Mouse (Mus musculus) heart, embryonic 16.5 days (tissue): ENCODE measurements around the gene Myl6. TPM values are rescaled to one million over a fixed set of nuclear protein-coding genes. Genes with fewer than 3 reads are reported as not detected.
A peak's percentile ranks its signal among the peaks of the same experiment; 100 is the strongest.
"Not testable (repeated sequence)": the region's sequence is repeated elsewhere in the genome, so short reads cannot be mapped to it uniquely, and the experiment has no call there.

Source experiments
- ATAC-seq: fragments of 200-750 bp; cut with Nextera tagmentation; replicated peaks from 2 replicates; pipeline ENCODE4 v1.8.0; 2017; ENCODE audit warnings: moderate number of reproducible peaks; ENCODE audit not compliant: insufficient read depth, low FRiP score; ENCODE audit errors: extremely low read depth
- H3K27ac ChIP-seq: fragments of 300-500 bp; sonication (generic); 2 replicates; pipeline ENCODE4 v1.5.1; 2014; ENCODE audit warnings: mild to moderate bottlenecking, low read length, control low read depth, moderate library complexity
- H3K27me3 ChIP-seq: fragments of 300-500 bp; sonication (generic); 2 replicates; pipeline ENCODE4 v1.6.1; 2014; ENCODE audit warnings: low read length, mixed read lengths; ENCODE audit not compliant: control insufficient read depth, insufficient read depth
- H3K36me3 ChIP-seq: fragments of 300-500 bp; sonication (generic); 2 replicates; pipeline ENCODE4 v1.6.1; 2014; ENCODE audit not compliant: control insufficient read depth, insufficient read depth
- H3K4me1 ChIP-seq: fragments of 300-500 bp; sonication (generic); 2 replicates; pipeline ENCODE4 v1.6.1; 2014; ENCODE audit warnings: low read length, mixed read lengths; ENCODE audit not compliant: control insufficient read depth, insufficient read depth
- H3K4me2 ChIP-seq: fragments of 300-500 bp; sonication (generic); 2 replicates; pipeline ENCODE4 v1.6.1; 2014; ENCODE audit warnings: low read depth, mild to moderate bottlenecking, control low read depth, low read length
- H3K4me3 ChIP-seq: fragments of 300-500 bp; sonication (generic); 2 replicates; pipeline ENCODE4 v1.5.1; 2014; ENCODE audit warnings: mild to moderate bottlenecking, control low read depth, low read length
- H3K9ac ChIP-seq: fragments of 300-500 bp; sonication (generic); 2 replicates; pipeline ENCODE4 v1.6.1; 2014; ENCODE audit warnings: low read length, control low read depth
- H3K9me3 ChIP-seq: fragments of 300-500 bp; sonication (generic); replicated peaks from 2 replicates; pipeline ENCODE4 v1.6.1; 2016; ENCODE audit warnings: low read length; ENCODE audit not compliant: control insufficient read depth
- WGBS: fragments of 180-500 bp; shearing (Covaris S2); extraction: QIAGEN DNeasy Blood & Tissue Kit; methylation state at CpG from one replicate; pipeline ENCODE4 v1.1.7; 2014; 5-methylcytosine and 5-hydroxymethylcytosine counted together
- polyA plus RNA-seq: library from polyadenylated mRNA; unstranded; fragments of >200 nt; fragmentation: Nextera tagmentation; extraction: Ambion mirVana; gene quantifications from 2 replicates; pipeline ENCODE4 v1.2.1, GENCODE M21; 2015

The Myl6 gene
- polyA plus RNA-seq, 1 experiment from 2014 or later = 945 TPM

DNA sequence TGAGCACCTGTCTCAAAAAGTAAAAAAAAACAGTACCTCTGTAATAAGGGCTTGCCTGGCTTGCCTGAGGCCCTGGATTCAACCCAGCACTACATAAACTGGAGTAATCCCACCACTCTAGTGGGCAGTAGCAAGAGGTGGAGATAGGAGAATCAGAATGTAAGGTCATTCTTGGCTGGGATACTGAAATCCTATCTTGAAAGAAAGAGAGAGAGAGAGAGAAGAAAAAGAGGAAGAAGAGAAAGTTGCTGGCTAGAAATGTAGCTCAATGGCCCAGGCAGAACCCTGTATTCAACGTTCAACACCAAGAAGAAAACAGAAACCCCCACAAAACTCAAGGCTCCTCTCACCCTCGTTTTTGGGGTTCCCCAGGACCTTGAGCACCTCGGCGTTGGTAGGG, 2.0 kb upstream of the Myl6 start:
- no peak overlapping the region for H3K4me3 ChIP-seq
- H3K27ac ChIP-seq = peak overlapping the region; percentile 61
- WGBS = 71% methylated on average over 4 of the region's 4 CpGs
- H3K27me3 ChIP-seq = no peaks in the 10 kb centered on the region
- peaks cover 10% of the 10 kb centered on the region for H3K36me3 ChIP-seq
- no peaks in the 10 kb centered on the region for H3K9me3 ChIP-seq
- no peak overlapping the region for H3K4me2 ChIP-seq
- no peak for ATAC-seq
- peak overlapping the region; percentile 28; the same call in 1 of the 2 replicates for H3K9ac ChIP-seq
- peaks cover 40% of the 10 kb centered on the region for H3K4me1 ChIP-seq

DNA sequence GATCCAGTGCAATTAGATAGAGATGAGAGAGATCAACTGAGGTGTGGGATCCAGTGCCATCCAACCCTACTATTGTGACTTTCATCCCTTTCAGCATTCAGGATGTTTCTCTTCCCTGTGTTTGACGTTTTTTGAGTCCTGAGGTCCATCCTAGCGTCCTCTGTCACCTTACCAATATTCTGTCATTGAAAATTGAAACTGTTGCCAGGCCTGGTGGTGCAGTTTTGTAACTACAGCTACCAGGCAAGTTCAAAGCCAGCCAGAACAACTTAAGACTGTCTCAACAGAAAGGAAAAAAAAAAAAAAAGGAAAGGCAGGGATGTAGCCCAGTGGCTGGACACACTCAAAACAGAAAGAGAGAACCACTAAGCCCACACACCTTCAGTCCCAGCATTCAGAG, 1.3 kb upstream of the Myl6 start:
- Histone ChIP-seq H3K9ac (peak overlapping the region; percentile 88), H3K4me3 (peak overlapping the region; percentile 75), H3K27me3 (no peaks in the 10 kb centered on the region), H3K27ac (peak overlapping the region; percentile 99), H3K36me3 (peaks cover 15% of the 10 kb centered on the region), H3K9me3 (no peaks in the 10 kb centered on the region), H3K4me2 (peak overlapping the region; percentile 71), H3K4me1 (peaks cover 47% of the 10 kb centered on the region)
- ATAC-seq = no peak
- 69% methylated on average over 2 of the region's 2 CpGs for WGBS

DNA sequence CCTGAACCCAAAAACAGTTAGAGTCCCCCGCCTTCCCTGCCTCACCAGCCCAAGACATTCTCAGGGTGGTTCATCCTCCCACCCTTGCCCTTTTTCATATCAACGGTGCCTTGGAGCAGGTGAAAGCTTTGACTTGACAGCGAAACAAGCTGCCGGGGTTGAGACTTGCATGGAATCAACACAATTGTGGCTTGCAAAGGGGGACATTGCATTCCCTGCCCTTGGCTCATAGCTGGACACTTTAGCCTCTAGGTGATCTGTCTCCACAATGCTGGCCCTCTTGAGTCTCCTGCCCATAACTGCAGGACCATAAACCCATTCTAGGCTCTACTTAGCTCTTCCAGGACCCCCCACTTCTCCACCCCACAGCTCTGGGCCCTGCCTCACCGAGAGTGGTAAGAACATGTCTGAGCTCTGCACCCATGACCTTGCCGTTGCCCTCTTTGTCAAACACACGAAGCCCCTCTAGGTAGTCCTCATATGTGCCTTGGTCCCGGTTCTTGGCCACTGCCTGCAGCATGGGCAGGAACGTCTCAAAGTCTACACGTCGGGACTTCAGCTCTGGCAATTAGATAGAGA, 811 bp upstream of the Myl6 start:
- Histone ChIP-seq H3K27ac (peak overlapping the region; percentile 99), H3K4me3 (peak overlapping the region; percentile 75), H3K36me3 (peaks cover 21% of the 10 kb centered on the region), H3K9ac (peak overlapping the region; percentile 88), H3K9me3 (no peaks in the 10 kb centered on the region), H3K4me2 (peak overlapping the region; percentile 71), H3K27me3 (no peaks in the 10 kb centered on the region), H3K4me1 (peaks cover 52% of the 10 kb centered on the region)
- 39% methylated on average over 11 of the region's 11 CpGs for WGBS
- ATAC-seq = no peak

DNA sequence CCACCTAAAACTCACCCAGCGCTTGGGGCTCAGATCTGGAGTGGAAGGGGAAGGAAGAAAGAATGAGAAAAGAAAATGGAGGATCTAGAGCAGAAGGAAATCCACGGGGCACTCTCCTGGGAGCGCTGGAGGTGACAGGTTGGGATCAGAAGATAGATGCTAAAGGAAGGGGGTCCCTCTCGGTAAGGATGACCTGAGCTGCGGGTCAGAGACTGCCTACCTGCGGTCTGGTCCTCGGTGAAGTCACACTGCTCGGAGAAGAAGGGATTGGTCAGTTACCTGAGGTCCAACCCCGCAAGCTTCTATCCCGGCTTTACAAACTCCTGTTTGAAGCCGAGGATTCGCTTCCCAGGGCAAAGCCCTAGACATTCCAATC, 638 bp downstream of the Myl6 start:
- WGBS = 0% methylated on average over 12 of the region's 12 CpGs
- ATAC-seq = no peak; the same call in 1 of the 2 replicates
- no peaks in the 10 kb centered on the region for H3K9me3 ChIP-seq
- H3K27ac ChIP-seq = peak overlapping the region; percentile 99
- peak overlapping the region; percentile 75 for H3K4me3 ChIP-seq
- peaks cover 33% of the 10 kb centered on the region for H3K36me3 ChIP-seq
- no peaks in the 10 kb centered on the region for H3K27me3 ChIP-seq
- H3K9ac ChIP-seq = peak overlapping the region; percentile 88
- peaks cover 54% of the 10 kb centered on the region for H3K4me1 ChIP-seq
- H3K4me2 ChIP-seq = peak overlapping the region; percentile 78

DNA sequence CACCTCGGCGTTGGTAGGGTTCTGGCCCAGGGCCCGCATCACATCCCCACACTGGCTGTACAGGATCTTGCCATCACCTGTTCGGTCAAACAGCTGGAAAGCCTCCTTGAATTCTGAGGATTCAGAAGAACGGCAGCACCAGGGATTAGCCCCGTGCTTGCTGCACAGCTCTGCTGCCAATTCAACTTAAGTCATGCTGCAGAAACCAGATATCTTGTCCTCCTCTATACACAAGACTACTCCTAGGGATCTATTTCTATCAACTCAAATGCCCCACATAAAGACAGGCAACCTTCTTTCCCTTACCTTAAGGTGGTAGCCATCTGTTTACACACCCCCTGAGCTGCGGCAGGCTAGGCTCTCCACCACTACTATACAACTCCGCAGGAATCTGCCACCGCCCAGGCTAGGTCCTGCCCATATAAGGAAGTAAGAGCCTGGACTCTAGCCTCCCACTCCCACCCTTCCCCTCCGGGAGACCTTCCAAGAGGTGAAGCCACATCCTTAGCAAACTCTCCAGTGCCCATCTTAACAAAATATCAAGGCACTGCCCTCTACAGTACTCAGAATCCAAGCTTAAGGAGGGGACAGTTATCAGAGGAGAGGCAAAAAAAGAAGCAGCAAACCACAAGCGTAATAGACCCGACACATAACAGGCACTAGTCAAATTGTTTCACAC, 1.2 kb downstream of the Myl6 start:
- Histone ChIP-seq H3K9me3 (no peaks in the 10 kb centered on the region), H3K27me3 (no peaks in the 10 kb centered on the region), H3K4me2 (peak overlapping the region; percentile 78), H3K36me3 (peaks cover 38% of the 10 kb centered on the region), H3K27ac (peak overlapping the region; percentile 99), H3K4me1 (peaks cover 49% of the 10 kb centered on the region), H3K9ac (peak overlapping the region; percentile 88), H3K4me3 (peak overlapping the region; percentile 75)
- 11% methylated on average over 12 of the region's 12 CpGs for WGBS
- peak; percentile 55 for ATAC-seq

DNA sequence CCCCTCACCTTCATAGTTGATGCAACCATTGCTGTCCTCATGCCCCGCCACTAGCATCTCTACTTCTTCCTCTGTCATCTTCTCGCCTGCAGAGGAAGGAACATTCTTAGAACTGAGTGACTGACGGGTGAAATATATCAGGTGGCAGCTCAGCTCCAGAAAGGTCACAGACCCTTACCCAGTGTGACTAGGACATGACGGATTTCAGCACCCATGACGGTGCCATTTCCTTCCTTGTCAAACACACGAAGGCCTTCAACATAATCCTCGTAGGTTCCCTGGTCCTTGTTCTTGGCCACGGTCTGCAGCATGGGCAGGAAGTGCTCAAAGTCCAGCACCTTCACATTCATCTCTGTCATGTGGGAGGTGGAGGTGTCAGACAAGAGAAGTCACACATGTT, 1.9 kb downstream of the Myl6 start:
- H3K9me3 ChIP-seq, ATAC-seq, H3K27me3 ChIP-seq: not testable (repeated sequence)
- Histone ChIP-seq H3K4me3 (peak overlapping the region; percentile 75), H3K27ac (peak overlapping the region; percentile 99), H3K4me2 (peak overlapping the region; percentile 78), H3K4me1 (peaks cover 47% of the 10 kb centered on the region), H3K36me3 (peaks cover 46% of the 10 kb centered on the region), H3K9ac (peak overlapping the region; percentile 88)
- WGBS = 20% methylated on average over 8 of the region's 8 CpGs

DNA sequence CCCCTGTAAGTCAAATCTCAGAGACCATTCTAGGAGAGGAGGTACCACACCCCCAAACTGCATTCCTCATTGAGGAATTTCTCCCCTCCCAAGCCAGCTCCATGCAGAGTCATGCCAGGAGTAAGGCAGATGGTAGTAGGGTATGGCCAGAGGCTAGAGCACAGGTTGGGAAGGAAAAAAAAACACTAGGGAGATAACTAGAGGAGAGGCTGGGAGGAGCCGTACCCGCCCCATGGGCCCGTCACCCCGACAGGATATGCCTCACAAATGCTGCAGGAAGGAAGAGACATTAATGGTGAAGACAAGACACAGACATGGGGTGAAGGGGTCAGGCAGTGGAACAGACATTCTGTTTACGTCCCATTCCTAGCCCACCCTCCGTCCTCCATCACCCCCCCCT, 2.5 kb downstream of the Myl6 start:
- H3K9me3 ChIP-seq = no peaks in the 10 kb centered on the region
- H3K4me2 ChIP-seq = peak overlapping the region; percentile 78
- peak overlapping the region; percentile 75 for H3K4me3 ChIP-seq
- peaks cover 42% of the 10 kb centered on the region for H3K4me1 ChIP-seq
- no peak for ATAC-seq
- H3K9ac ChIP-seq = peak overlapping the region; percentile 88
- peaks cover 47% of the 10 kb centered on the region for H3K36me3 ChIP-seq
- H3K27ac ChIP-seq = peak overlapping the region; percentile 99
- H3K27me3 ChIP-seq = no peaks in the 10 kb centered on the region
- 22% methylated on average over 6 of the region's 6 CpGs for WGBS

DNA sequence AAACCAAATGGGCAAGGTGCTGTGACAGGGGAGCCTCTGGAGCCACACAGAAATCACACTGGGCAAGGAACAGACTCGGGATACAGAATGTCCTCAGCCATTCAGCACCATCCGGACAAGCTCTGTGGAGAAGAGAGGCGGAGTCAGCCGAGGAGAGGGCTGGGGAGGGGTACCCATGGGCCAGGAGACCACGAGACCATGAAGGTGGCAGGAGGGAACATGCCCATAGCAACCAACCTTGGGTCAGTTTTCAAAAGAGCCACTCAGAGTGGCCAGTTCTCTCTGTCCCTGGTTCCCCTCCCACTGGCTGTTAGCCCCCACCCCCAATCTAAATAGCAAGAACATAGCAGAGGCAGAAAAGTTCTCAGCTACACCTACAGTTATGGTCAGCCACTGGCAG, 3.0 kb downstream of the Myl6 start:
- H3K4me3 ChIP-seq = peak overlapping the region; percentile 75
- ATAC-seq = no peak
- H3K9ac ChIP-seq = peak overlapping the region; percentile 88
- WGBS = 27% methylated on average over 5 of the region's 5 CpGs
- no peaks in the 10 kb centered on the region for H3K27me3 ChIP-seq
- H3K4me2 ChIP-seq = peak overlapping the region; percentile 78
- no peaks in the 10 kb centered on the region for H3K9me3 ChIP-seq
- peak overlapping the region; percentile 99 for H3K27ac ChIP-seq
- H3K36me3 ChIP-seq = peaks cover 53% of the 10 kb centered on the region
- peaks cover 37% of the 10 kb centered on the region for H3K4me1 ChIP-seq

DNA sequence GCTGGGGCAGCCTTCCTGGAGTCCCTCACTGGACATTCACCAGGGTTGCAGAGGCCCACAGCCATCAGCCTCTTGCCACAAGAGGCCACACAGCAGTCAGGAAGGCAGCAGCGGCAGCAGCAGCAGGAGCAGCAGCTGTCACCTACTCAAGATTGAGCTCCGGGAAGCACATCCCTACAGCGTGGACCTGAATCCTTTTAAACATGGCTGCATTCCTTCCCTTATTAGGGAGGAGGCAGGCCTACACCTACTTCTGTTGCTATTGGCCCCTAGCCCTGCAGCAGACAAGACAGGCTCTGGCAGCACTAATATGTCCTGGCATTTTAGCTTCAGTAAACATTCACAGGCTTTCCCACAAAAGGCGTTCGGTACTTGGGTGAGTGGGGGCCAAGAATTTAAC, 3.7 kb downstream of the Myl6 start:
- Histone ChIP-seq H3K4me2 (peak overlapping the region; percentile 18; the same call in 1 of the 2 replicates), H3K4me3 (no peak overlapping the region), H3K9ac (no peak overlapping the region; the same call in 1 of the 2 replicates), H3K27me3 (no peaks in the 10 kb centered on the region), H3K27ac (peak overlapping the region; percentile 99), H3K4me1 (peaks cover 31% of the 10 kb centered on the region), H3K36me3 (peaks cover 60% of the 10 kb centered on the region), H3K9me3 (no peaks in the 10 kb centered on the region)
- 16% methylated on average over 5 of the region's 5 CpGs for WGBS
- no peak for ATAC-seq
